Mouse (Mus musculus) cerebellum, postnatal 25 days (tissue): ENCODE data around the gene Iqsec1.
"Not testable (repeated sequence)": the region's sequence is repeated elsewhere in the genome, so short reads cannot be mapped to it uniquely, and the experiment has no call there.

Experiments used
- DNase-seq, 2 experiments: peaks; one replicate each; pipeline ENCODE4 v3.0.0; 2021; ENCODE audit warnings: mixed read lengths in 2 of 2

The Iqsec1 gene

DNA sequence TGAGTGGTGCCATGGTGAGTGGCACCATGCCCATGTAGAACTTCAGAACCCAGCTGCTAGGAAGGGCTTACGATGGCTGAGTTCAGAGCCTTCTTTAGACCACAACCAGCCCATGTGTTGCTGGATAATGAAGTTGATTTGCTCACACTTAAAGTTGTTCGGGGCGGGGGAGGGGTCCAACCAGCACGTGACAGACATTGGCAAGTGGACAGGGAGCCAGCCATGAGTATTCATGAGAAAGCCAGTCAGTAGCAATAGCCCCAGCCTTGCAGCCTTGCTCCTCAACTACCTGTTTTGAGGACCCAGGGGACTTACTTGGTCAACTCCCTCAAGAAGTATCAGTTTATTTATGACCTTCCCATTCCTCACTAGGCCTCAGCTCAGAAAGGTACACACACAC lies 343.5 kb downstream of the Iqsec1 start:
- DNase-seq: no peak

- no peak for DNase-seq
These were observed 345.4 kb downstream of the Iqsec1 start for GRCm38 (mm10) chr6:90643057-90643456.

DNA sequence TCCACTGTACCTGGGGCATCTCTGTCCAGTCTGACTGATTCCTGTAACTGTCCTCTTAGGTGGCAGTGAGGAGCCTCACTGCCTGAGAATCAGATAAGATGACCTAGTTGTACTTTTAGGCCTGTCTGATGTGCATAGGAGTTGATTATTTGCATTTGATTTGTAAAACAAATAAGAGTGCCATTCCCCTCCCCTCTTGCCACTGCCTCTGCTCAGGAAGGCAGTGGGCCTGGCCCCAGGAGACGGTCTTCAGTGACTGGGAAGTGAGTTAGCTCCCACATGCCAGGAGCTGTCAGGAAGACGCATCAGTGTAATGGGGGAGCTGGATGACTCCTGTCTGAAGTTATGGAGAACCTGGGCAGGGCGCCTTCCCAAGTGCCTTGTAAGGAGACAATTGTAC lies 352.9 kb downstream of the Iqsec1 start:
- no peak for DNase-seq

GRCm38 (mm10) chr6:90635081-90635480 lies 353.4 kb downstream of the Iqsec1 start:
- no peak for DNase-seq

DNA sequence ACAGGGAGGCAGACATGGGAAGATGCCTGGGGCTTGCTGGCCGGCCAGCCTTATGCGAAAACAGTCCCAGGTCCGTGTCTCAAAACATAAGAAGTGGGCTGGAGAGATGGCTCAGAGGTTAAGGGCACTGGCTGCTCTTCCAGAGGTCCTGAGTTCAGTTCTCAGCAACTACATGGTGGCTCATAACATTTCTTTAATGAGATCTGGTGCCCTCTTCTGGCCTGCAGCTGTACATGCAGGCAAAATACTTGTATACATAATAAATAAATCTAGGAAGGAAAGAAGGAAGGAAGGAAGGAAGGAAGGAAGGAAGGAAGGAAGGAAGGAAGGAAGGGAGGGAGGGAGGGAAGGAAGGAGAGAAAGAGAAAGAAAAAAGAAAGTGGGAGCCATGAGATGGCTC lies 356.0 kb downstream of the Iqsec1 start:
- not testable (repeated sequence) for DNase-seq

GRCm38 (mm10) chr6:90630427-90630826 lies 358.1 kb downstream of the Iqsec1 start:
- no peak for DNase-seq

DNA sequence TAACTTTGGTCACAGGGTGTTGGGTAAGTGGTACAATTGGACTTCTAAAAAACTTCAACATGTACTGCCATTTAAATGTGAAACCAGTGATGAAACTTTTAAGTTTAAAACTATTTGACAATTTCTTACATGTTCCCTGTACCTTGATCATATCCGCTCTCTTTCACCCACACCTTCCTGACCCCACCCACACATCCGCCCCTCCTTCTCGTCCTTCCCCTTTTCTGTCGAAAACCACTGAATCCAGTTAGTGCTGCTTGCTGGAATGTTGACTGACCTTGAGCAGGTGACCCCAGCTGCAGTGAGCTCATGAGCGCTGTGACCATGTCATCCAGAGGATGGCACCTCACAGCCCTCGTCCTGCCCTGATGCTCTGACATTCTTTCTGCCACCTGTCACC lies 359.0 kb downstream of the Iqsec1 start:
- no peak for DNase-seq

- DNase-seq: no peak
These were observed 360.9 kb downstream of the Iqsec1 start for GRCm38 (mm10) chr6:90627556-90627955.

DNA sequence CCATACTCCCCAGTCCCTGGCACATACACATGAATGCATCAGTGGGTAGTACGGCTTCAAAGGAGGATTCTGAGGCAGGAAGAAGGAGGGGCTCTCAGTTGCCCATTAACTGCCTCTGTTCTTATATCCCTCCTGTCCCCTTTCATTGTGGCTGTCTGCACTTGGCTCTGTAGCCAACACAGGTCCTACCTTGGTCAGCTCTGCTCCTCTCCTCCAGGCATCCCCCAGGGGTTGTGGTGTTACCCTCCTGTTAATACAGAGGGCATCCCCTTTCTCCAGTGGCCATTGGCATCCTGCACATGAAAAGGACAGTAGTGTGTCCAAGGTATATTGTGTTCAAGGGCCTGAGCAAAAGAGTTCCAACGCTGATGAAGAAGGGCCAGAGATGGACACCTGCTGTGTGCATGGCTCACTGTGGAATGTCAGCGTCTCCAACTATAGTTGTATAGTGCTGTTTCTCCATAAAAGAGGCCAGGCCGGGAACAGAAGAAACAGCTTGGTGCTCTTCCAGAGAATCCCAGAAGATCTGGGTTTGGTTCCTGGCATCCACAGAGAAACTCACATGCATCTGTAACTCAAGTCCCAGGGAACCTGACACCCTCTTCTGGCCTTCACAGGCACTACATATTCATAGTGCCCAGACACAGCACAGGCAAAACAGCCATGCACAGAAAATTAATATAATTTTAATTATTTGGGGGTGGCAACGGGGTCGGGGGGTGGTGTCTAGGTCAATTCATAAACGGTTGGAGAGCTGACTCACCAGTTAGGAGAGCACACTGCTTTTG lies 363.1 kb downstream of the Iqsec1 start:
- no peak for DNase-seq

DNA sequence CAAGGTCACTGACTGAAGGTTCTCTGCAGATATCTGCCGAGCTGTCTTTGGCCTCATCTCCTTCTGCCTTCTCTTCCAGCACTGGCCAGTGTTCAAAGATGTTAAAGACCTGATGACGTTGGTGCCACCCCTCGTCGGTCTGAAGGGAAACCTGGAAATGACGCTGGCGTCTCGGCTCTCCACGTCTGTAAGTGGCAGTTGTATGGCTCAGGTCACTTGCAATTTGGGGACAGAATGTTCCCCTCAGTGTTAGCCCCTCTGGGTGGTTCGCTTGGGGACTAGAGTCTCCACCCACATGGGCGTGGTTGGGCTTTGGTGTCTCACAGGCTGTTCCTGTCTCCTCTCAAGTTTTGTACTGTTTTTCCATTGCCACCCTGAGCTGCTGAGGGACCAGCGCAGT lies 363.8 kb downstream of the Iqsec1 start:
- no peak for DNase-seq

GRCm38 (mm10) chr6:90624184-90624583 lies 364.3 kb downstream of the Iqsec1 start:
- peak in 1 of 2 experiments; percentile 55 for DNase-seq

GRCm38 (mm10) chr6:90623456-90623836 lies 365.0 kb downstream of the Iqsec1 start:
- no peak for DNase-seq

GRCm38 (mm10) chr6:90622758-90623455 lies 365.6 kb downstream of the Iqsec1 start:
- no peak for DNase-seq

DNA sequence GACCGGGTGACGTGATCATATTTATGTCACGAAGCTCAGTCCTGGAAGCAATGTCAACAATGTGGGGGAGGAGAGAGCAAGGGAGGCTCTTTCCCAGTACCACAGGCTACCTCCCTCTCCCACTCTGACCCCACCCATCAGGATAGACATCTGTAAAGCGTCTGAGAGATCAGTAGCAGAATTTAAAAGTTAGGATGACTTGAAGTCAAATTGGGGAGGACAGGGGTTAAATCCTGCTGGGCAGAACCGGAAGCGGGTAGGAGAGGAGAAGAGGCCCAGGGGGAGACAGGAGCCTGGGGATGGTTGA lies 366.9 kb downstream of the Iqsec1 start:
- DNase-seq: no peak

GRCm38 (mm10) chr6:90620791-90621583 lies 367.5 kb downstream of the Iqsec1 start:
- DNase-seq: no peak

DNA sequence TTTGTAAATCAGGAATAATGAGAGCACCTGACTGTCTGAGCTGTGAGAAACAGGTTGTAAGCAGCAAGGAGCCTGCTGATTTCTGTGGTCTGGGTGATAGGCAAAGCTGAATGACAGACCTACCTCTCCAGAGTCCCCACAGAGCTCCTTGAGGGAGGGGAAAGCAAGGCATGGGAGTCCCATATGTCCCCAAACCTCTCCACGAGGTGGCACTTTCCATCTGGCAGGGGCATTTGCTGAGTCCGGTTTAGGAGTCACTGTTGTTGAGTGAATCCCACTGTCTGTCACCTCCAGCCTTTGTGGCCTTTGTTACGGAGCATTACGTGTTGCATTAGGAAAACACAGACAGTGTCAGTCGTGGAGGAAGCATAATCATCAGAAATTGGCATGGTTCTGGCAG lies 368.5 kb downstream of the Iqsec1 start:
- DNase-seq: no peak

DNA sequence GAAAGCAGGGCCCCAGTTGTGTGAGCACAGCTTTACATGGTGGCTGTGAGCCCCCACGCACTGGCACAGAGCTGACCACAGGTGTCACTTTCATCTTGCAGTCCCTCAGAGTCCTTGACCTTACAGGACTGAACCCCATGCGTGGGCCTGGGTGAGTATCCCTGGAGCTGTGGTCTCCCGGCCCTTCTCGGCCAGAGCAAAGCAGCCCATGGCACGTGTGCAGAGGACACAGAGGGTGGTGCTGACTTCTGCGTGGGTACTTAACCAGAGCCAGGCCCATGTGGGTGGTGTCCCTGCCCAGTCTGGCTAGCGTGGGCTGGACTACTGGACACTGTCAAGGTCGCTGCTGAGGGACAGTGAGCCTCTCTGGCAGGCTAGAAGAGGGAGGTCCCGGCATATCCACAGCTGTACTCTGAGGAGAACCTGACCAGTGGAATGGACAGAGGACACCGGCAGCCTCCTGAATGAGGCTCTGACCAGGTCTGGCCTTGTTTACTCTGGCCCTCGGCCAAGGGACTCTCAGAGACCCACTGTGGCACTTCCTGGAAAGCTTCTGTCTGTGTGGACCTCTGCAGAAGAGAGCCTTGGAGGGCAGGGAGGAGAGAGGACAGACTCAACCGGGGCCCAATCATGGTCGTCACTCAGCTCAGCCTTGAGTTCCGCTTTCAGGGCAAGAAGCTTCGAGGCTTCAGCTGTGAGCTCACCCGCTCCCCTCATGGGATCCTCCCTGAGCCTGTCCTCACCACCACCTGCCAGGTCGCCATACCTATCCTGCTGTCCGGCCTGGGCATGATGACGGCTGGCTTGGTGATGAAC lies 369.5 kb downstream of the Iqsec1 start:
- peak in 1 of 2 experiments; percentile 40 for DNase-seq

DNA sequence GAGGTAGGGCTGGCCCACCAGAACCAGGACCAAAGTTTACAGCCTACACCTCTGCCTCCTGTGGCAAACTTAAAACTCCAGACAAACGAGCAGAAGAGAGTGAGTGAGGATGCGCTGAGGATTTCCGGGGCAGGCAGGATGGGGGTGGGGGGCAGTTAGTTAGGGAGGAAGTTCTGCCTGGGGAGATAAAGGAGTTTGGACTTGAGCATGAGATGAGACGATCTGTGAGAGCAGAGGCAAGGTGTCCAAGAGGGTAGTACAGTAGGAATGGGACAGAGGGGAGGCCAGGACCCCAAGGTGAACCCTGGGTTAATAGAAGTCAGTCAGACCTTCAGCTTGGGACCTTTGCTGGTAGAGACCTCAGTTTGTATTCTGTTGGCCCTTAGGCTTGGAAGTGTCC lies 370.2 kb downstream of the Iqsec1 start:
- no peak for DNase-seq

DNA sequence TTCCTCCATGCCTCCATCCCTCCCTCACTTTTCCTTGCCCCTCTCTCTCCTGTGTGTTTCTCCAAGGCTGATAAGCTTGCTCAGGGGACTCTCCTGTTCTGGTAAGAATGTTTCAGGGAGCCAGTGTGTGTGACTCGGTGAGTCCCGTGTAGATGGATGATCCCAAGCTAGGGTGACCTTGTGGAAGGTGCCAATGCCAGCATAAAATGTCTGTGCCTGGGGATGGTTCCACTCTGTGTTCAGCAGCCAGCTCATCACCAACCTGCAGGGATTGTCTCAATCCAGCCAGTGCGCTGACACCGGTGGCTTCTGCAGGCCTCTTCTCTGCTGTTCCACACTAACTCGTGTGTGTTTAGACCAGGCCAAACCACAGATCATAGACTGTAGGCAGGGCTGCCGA lies 372.0 kb downstream of the Iqsec1 start:
- DNase-seq: no peak

- no peak for DNase-seq
These were observed 372.5 kb downstream of the Iqsec1 start for GRCm38 (mm10) chr6:90615991-90616390.

DNA sequence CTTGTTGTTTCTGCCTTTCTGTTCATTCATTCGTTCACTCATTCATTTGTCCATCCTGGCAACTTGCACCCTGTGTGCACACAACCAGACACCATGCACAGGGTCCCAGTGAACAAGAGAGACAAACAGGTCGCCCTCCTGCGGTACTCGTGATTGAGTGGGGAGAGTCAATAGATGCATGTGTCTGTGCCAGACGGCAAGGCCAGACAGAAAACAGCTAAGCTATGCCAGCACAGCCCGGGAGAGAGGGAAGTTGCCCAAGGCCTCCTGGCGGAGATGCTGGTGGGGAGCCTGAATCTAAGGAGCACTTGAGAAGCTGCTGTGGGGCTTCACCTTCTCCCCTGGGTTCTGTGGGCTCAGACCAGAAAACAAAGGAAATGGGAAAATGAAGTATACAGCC lies 373.1 kb downstream of the Iqsec1 start:
- peak in 1 of 2 experiments; percentile 35 for DNase-seq

GRCm38 (mm10) chr6:90613277-90613676 lies 375.2 kb downstream of the Iqsec1 start:
- no peak for DNase-seq

DNA sequence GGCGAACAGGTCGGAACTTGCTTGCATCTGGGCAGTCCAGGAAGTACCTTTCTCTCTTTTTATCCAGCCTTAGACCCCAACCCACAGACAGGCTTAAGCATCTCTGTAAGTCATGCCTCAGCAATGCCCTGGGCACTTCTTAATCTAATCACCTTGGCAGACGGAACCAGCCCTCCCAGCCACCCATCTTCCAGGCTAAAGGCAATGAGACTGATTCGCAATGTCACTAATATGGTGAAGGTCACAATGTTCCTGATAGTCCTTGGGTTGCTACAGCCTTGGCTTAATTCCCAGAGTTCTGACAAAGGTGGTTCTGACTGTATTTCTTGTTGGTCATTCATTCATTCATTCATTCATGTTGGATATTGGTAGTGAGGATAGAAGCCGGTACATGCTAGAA lies 378.2 kb downstream of the Iqsec1 start:
- no peak for DNase-seq
